Mouse (Mus musculus) erythroblast, adult 5-6 weeks (primary cell): ENCODE results near the gene Dnajc8. TPM values are rescaled to one million over a fixed set of nuclear protein-coding genes. Genes with fewer than 3 reads are reported as not detected.

Experiments
- total RNA-seq, 2 experiments: library from RNA; stranded (forward) in 1 of 2; stranded (reverse) in 1 of 2; fragments of 150-400 nt in 1 of 2; fragments of 200-764, 138-1000 nt in 1 of 2; gene quantifications; 2 replicates each; pipeline versions ENCODE4 v1.2.3 to v1.2.4; 2015 to 2017; ENCODE audit warnings: low replicate concordance in 2 of 2

Gene Dnajc8
- total RNA-seq, 2 experiments from 2014 or later, result 117 to 262 TPM

Other genes with a start within 250 kb of the Dnajc8 start
- not detected in 2 replicates for gene Rab42, start 232.2 kb upstream of the Dnajc8 start, total RNA-seq (2015; ENCODE audit: low replicate concordance)
- not detected in 2 replicates for gene Rab42, start 232.2 kb upstream of the Dnajc8 start, total RNA-seq (2017; ENCODE audit: low replicate concordance)
- gene Trnau1ap, start 206.0 kb upstream of the Dnajc8 start, total RNA-seq (2015; ENCODE audit: low replicate concordance), result 11.9 and 12.5 TPM in 2 replicates
- gene Trnau1ap, start 206.0 kb upstream of the Dnajc8 start, total RNA-seq (2017; ENCODE audit: low replicate concordance), result 12.4 and 13.2 TPM in 2 replicates
- gene Rcc1, start 181.9 kb upstream of the Dnajc8 start, total RNA-seq (2015; ENCODE audit: low replicate concordance), result 5.6 and 16.1 TPM in 2 replicates
- gene Rcc1, start 181.9 kb upstream of the Dnajc8 start, total RNA-seq (2017; ENCODE audit: low replicate concordance), result 12.4 and 17.8 TPM in 2 replicates
- gene Phactr4, start 113.1 kb upstream of the Dnajc8 start, total RNA-seq (2015; ENCODE audit: low replicate concordance), result 8.8 and 16.9 TPM in 2 replicates
- gene Phactr4, start 113.1 kb upstream of the Dnajc8 start, total RNA-seq (2017; ENCODE audit: low replicate concordance), result 14.1 and 28.0 TPM in 2 replicates
- 2.5 and 5.6 TPM in 2 replicates for gene Med18, start 71.6 kb upstream of the Dnajc8 start, total RNA-seq (2015; ENCODE audit: low replicate concordance)
- gene Med18, start 71.6 kb upstream of the Dnajc8 start, total RNA-seq (2017; ENCODE audit: low replicate concordance), result 2.8 and 4.0 TPM in 2 replicates
- gene Sesn2, start 25.0 kb upstream of the Dnajc8 start, total RNA-seq (2015; ENCODE audit: low replicate concordance), result 3.7 and 4.6 TPM in 2 replicates
- gene Sesn2, start 25.0 kb upstream of the Dnajc8 start, total RNA-seq (2017; ENCODE audit: low replicate concordance), result 5.8 and 6.6 TPM in 2 replicates
- gene Atpif1, start 1.9 kb upstream of the Dnajc8 start, total RNA-seq (2015; ENCODE audit: low replicate concordance), result 715 and 778 TPM in 2 replicates
- 2,175 and 2,816 TPM in 2 replicates for gene Atpif1, start 1.9 kb upstream of the Dnajc8 start, total RNA-seq (2017; ENCODE audit: low replicate concordance)
- gene Ptafr, start 28.5 kb downstream of the Dnajc8 start, total RNA-seq (2015; ENCODE audit: low replicate concordance), result 3.1 and 9.0 TPM in 2 replicates
- gene Ptafr, start 28.5 kb downstream of the Dnajc8 start, total RNA-seq (2017; ENCODE audit: low replicate concordance), result 6.6 and 7.7 TPM in 2 replicates
- gene Eya3, start 103.4 kb downstream of the Dnajc8 start, total RNA-seq (2015; ENCODE audit: low replicate concordance), result 25.6 and 33.9 TPM in 2 replicates
- gene Eya3, start 103.4 kb downstream of the Dnajc8 start, total RNA-seq (2017; ENCODE audit: low replicate concordance), result 15.1 and 34.6 TPM in 2 replicates
- gene Xkr8, start 197.0 kb downstream of the Dnajc8 start, total RNA-seq (2015; ENCODE audit: low replicate concordance), result 1.7 and 1.9 TPM in 2 replicates
- 0.43 and 0.70 TPM in 2 replicates for gene Xkr8, start 197.0 kb downstream of the Dnajc8 start, total RNA-seq (2017; ENCODE audit: low replicate concordance)
- 3.3 TPM in 1 of 2 replicates, not detected in the other for gene Smpdl3b, start 221.7 kb downstream of the Dnajc8 start, total RNA-seq (2015; ENCODE audit: low replicate concordance)
- gene Smpdl3b, start 221.7 kb downstream of the Dnajc8 start, total RNA-seq (2017; ENCODE audit: low replicate concordance), result 0.26 TPM in 1 of 2 replicates, not detected in the other
- 17.3 and 20.6 TPM in 2 replicates for gene Rpa2, start 232.8 kb downstream of the Dnajc8 start, total RNA-seq (2015; ENCODE audit: low replicate concordance)
- 30.3 and 36.7 TPM in 2 replicates for gene Rpa2, start 232.8 kb downstream of the Dnajc8 start, total RNA-seq (2017; ENCODE audit: low replicate concordance)